24 mouse cellular contexts compared by ENCODE assay signal in genomic region chr16:76275166-76275565, GRCm38 (mm10).
DNase-seq lines count a peak whose midpoint lies in the region; ATAC-seq and TF ChIP-seq lines count a peak whose summit lies in the region.
"Had no signal": no experiment of that assay in that cellular context is flagged by ENCODE, and none has a peak within 500 bp of the region (broad histone marks: within the 10 kb centered on the region; RNA-seq: fewer than 3 reads in every experiment).

No protein-coding gene starts in this region.

- H3K4me1 ChIP-seq in hindbrain, embryonic 12.5 days: no peaks in the 10 kb centered on the region
- H3K4me1 ChIP-seq: embryonic facial prominence, embryonic 15.5 days; neural tube, embryonic 12.5 days; stomach, embryonic 15.5 days had no signal

- no peak overlapping the region for H3K27ac ChIP-seq in hindbrain, embryonic 12.5 days
- H3K27ac ChIP-seq in gastrocnemius, adult 2 months: no peak overlapping the region
- H3K27ac ChIP-seq: embryonic facial prominence, embryonic 15.5 days; hindbrain, embryonic 14.5 days; neural tube, embryonic 12.5 days; stomach, embryonic 15.5 days had no signal

- no peak for TF ChIP-seq CTCF in gastrocnemius, adult 2 months (IDR thresholded peaks at IDR 0.05)

- WGBS in hindbrain, embryonic 12.5 days: 80% methylated on average over 7 of the region's 7 CpGs

- ATAC-seq in hindbrain, embryonic 12.5 days (ENCODE audit: low FRiP score): no peak
- ATAC-seq: activated CD4-positive, CD25-positive, alpha-beta regulatory T cell, adult 4 months; CD4-positive, CD25-positive, alpha-beta regulatory T cell, adult 4 months; forebrain, postnatal 0 days; intestine, embryonic 16.5 days; lung, postnatal 0 days had no signal

- intact Hi-C loops in gastrocnemius, adult 2 months (cut with DNase I): no loop called here

- no peak overlapping the region for H3K9ac ChIP-seq in hindbrain, embryonic 12.5 days
- H3K9ac ChIP-seq: embryonic facial prominence, embryonic 15.5 days; forebrain, postnatal 0 days; hindbrain, embryonic 14.5 days; neural tube, embryonic 12.5 days; stomach, embryonic 15.5 days had no signal

- no peaks in the 10 kb centered on the region for H3K9me3 ChIP-seq in hindbrain, embryonic 12.5 days (replicated peaks)
- H3K9me3 ChIP-seq: embryonic facial prominence, embryonic 15.5 days; neural tube, embryonic 12.5 days; stomach, embryonic 15.5 days had no signal

- H3K36me3 ChIP-seq in hindbrain, embryonic 12.5 days: no peaks in the 10 kb centered on the region
- H3K36me3 ChIP-seq: embryonic facial prominence, embryonic 15.5 days; neural tube, embryonic 12.5 days; stomach, embryonic 15.5 days had no signal

- H3K27me3 ChIP-seq in hindbrain, embryonic 12.5 days: no peaks in the 10 kb centered on the region
- H3K27me3 ChIP-seq: embryonic facial prominence, embryonic 15.5 days; neural tube, embryonic 12.5 days; stomach, embryonic 15.5 days had no signal

- H3K4me3 ChIP-seq in hindbrain, embryonic 12.5 days: no peak overlapping the region
- no peak overlapping the region for H3K4me3 ChIP-seq in gastrocnemius, adult 2 months
- H3K4me3 ChIP-seq: embryonic facial prominence, embryonic 15.5 days; neural tube, embryonic 12.5 days; stomach, embryonic 15.5 days had no signal

- no peak overlapping the region for H3K4me2 ChIP-seq in hindbrain, embryonic 12.5 days (replicated peaks)
- H3K4me2 ChIP-seq: embryonic facial prominence, embryonic 15.5 days; heart, embryonic 11.5 days; hindbrain, embryonic 14.5 days; neural tube, embryonic 12.5 days; stomach, embryonic 15.5 days had no signal

- DNase-seq in adrenal gland, adult 2 months: peak; percentile 34
- no peak for DNase-seq in adrenal gland, adult 8-10 months
- peak; percentile 74 for DNase-seq in Muller cell, postnatal 12 days (ENCODE audit: inconsistent ontology term)
- peak; percentile 58 to 65 for DNase-seq in cerebellum, adult 18-20 months
- DNase-seq in cerebellum, postnatal 25 days: peak; percentile 79 to 82
- no peak for DNase-seq in gastrocnemius, adult 2 months
- no peak for DNase-seq in layer of hippocampus, postnatal 25 days (ENCODE audit: extremely low spot score in 1 of 2, low spot score in 1 of 2)
- DNase-seq: embryo, embryonic 11 days; forebrain, postnatal 0 days; heart, postnatal 10 days; layer of hippocampus, postnatal 36 days; liver; right cerebral cortex, postnatal 25 days; thymus, adult 18-20 months had no signal

Comparison
In these comparisons a context has a peak if more than half of its experiments do, and no peak if none do; other contexts are left out.
1. DNase-seq: peak in adrenal gland, adult 2 months (single experiment), Muller cell, postnatal 12 days (single experiment), cerebellum, adult 18-20 months (2 of 2) and cerebellum, postnatal 25 days (2 of 2); none in adrenal gland, adult 8-10 months (single experiment), gastrocnemius, adult 2 months (single experiment) and layer of hippocampus, postnatal 25 days (0 of 2).